Mouse (Mus musculus) adrenal gland, postnatal 25 days (tissue): ENCODE results near the gene 9130409I23Rik. TPM values are rescaled to one million over a fixed set of nuclear protein-coding genes. Genes with fewer than 3 reads are reported as not detected.
A peak's percentile ranks its signal among the peaks of the same experiment; 100 is the strongest.

Experiments
- DNase-seq: peaks from one replicate; pipeline ENCODE4 v3.0.0; 2021; ENCODE audit warnings: mixed read lengths
- long read RNA-seq: library from polyadenylated mRNA; stranded (forward); transcript quantifications from one replicate; pipeline ENCODE4 v2.0.0, GENCODE M21; 2021
- total RNA-seq: library from RNA; stranded (reverse); gene quantifications from 2 replicates; pipeline ENCODE4 v1.2.3, GENCODE M21; 2021

9130409I23Rik gene
- not detected in 2 replicates for total RNA-seq
- long read RNA-seq, partial matches to known transcripts, result 1 of 11 reads
- long read RNA-seq, other reads (novel, unspliced or antisense), result 10 of 11 reads

DNA sequence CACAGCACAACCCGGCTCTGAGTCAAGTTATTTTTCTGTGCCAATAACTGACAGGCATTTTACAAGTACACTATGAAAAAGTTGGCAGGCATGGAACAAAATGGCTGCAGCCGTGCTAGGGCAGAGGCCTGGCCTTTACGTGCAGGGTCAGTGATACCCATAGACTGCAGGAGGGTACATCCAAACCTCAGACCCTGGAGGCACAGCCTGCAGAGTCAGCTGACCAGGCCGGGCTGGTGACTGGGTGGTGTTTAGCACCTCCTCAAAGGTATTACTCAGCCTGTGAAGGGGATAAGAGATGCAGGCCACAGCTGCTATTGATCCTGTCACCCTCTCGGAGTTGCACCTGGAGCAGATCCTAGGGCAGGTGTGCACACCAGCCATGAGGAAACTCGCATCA, at the start of gene 9130409I23Rik:
9130409I23Rik (plus strand) TSS at position 301 of the 400 bp plus-strand sequence.
- no peak for DNase-seq

DNA sequence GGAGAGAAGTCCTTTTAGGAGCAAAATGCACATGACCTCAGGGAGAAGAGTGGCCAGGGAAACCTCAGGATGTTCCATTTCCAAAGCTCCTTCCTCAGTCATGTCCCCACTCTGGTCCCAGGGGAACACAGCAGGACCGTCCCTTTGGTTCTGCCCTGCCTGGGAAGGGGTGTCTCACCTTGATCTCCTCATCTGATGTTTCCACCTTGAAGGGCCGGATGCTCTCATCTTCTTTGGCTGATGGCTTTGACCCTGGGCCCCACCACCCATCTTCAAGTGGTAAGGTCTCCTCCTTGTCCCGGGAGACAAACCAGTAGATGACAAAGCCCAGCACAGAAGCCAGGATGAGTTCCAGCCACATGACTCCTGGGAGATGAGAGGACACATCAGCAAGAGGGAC, 49.4 kb upstream of the 9130409I23Rik start:
- DNase-seq, result no peak

DNA sequence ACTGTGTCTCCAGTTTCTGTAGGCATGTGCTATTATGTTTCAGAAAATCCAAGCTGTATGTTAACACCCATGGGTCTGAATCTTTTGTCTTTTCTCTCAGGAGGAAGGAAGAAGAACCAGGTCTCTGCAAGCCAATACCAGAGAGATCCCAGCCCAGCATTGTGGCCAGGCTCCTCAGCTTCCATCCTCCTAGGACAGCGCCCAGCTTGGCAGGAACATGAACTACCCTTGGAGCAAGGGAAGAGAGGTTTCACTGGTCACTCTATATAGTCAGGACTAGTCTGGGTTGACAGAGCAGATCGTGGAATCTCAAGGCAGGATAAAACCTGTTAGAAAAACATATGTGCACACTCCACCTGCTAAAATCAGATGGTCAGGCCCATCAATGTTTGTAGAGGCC, 47.2 kb upstream of the 9130409I23Rik start:
- no peak for DNase-seq

GRCm38 (mm10) chr1:181005331-181005730, 45.7 kb upstream of the 9130409I23Rik start:
- no peak for DNase-seq

DNA sequence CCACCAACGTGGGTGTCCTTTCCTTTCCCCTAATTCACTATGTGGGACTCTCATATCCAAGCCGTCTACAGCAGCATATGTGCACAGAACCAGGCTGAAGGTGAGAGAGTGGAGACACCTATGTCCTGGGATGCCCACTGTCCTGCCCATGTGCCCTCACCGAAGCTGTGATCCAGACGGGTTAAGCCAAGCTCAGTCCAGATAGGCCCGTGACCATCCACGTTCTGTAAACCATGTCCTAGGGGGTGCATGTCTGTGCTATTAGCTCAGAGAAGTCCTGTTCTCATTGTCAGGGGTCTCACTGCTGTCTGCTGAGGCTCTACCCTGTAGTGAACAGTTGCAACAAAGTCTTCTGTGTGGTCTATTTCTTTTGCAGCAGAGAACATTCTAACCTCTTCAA, 43.2 kb upstream of the 9130409I23Rik start:
- no peak for DNase-seq

DNA sequence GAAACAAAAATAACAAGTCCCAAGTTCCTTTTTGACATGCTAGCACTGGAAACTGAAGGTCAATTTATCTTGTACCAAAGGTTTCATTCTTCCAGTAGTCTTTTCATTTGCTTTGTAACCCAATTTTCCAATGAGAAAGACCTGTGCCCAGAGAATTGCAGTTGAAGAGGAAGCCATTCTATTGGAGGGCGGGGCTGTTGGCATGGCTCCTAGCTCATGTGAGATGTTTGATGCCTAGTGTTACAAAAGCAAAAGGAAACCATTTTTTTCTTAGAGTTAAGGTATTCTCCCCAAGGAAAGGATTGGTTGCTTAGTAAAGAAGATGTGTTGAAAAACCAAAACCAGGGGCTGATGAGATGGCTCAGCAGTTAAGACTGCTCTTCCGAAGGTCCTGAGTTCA, 42.8 kb upstream of the 9130409I23Rik start:
- no peak for DNase-seq

- no peak for DNase-seq
Measured at GRCm38 (mm10) chr1:181009011-181009590, 41.9 kb upstream of the 9130409I23Rik start.

DNA sequence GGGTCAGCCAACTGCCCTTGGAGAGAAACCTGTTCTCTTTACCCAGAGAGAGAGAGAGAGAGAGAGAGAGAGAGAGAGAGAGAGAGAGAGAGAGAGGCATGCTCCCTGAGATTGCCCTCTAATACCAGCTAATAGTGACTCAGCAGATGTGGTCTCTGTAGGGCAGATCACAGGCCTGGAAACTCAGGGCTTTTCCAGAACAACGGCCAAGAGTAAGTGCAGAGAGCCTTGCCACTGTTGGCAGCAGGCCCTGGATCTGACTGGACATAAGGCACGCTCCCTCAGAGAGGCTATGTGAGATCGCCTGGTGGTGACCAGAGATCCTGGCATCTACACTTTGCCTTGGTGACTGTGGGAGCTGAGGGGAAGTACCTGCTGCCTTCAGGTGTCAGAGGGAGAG, 41.3 kb upstream of the 9130409I23Rik start:
- DNase-seq, result peak; percentile 85

- DNase-seq, result no peak
Measured at GRCm38 (mm10) chr1:181010171-181010932, 40.7 kb upstream of the 9130409I23Rik start.

GRCm38 (mm10) chr1:181011601-181012000, 39.4 kb upstream of the 9130409I23Rik start:
- no peak for DNase-seq

DNA sequence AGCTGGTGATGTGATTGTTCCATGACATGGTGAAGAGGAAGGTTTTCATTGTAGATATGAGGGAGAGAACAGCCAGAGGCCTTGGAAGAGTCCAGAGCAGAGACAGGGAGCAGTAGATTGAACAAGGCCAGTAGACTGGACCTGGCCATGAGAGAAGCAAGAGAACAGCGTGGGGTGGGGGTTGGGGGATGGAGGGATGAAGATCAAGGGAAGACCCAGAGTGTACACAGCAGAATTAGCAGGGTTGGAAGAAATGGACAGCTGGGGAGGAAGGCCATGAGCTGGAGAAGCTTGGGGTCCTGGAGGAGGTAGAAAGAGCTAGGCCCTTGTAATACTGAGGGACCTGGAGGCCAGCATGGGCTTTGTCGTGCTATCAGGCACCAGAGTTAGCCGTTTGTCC, 38.6 kb upstream of the 9130409I23Rik start:
- DNase-seq, result no peak

DNA sequence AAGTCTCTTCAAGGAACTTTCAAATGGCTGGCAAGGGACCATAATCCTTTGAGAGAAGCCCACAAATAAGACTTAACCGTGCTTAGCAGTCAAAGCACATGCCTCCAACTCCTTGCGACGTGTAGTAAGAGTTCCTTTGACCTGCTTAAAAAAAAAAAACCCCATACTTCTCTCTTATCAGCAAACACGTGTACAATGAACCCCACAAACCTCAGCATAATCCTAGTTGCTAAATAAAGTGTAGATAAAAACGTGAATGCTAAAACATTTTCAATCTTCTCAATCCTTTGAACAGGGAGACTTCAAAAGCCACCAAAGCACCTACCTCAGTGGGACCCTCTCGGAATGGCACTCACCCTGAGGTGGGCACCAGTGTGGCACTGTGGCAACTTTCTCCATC, 37.6 kb upstream of the 9130409I23Rik start:
- no peak for DNase-seq

DNA sequence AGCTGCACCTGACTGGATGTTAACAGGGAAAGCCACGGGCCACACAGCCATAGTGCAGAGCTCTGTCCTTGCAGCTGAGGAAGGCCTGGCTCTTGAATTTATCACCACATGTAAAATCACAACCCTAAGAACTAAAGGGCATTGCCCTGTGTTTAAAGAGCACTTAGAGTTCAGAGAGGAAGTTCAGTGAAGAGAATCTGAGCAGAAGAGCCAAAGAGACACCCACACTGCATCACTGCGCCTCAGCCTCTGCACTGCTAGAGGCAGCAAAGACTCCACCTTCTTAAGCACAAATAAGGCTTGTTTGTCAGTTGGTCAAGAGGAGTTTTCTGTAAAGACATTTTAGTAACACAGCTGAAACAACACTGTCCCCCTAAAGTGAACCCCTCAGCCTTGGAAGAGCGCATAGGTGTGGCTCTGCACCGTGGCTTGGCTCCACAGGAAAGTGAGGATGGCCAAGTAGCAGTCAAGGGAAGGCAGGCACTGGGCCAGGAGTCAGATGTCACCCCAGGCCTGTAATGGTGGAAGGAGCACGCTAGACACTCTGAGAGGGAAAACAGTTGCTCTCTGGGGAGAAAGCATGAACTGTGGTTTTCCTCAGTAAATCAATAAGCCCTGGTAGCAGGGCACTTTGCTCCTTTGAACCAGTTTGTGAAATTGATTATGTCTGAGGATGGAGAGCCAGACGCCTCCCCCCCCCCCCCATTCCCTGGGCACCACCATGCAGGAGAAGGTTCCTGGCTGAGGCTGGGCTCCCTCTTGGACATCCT, 36.1 kb upstream of the 9130409I23Rik start:
- peak; percentile 55 for DNase-seq

GRCm38 (mm10) chr1:181015558-181015957, 35.5 kb upstream of the 9130409I23Rik start:
- DNase-seq, result peak; percentile 50

DNA sequence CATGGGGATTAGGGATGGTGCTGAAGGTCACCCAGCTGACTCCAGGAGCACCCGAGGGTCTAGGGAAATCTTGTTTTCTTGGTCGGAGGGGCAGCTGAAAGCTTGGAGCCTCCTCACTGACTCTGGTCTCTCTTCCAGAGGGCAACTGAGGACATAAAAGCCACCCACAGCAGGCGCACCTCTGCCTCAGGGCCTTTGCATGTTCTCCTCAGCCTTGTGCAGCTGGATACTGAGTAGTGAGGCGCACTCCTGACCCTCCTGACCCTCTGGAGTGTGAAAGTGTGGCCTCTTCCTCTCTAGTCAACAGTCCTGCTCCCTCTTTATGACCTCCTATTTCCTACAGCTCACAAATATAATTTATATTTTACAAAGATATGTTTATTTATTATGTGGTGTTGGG, 35.0 kb upstream of the 9130409I23Rik start:
- no peak for DNase-seq

- DNase-seq, result peak; percentile 64
Measured at GRCm38 (mm10) chr1:181016532-181017131, 34.4 kb upstream of the 9130409I23Rik start.

DNA sequence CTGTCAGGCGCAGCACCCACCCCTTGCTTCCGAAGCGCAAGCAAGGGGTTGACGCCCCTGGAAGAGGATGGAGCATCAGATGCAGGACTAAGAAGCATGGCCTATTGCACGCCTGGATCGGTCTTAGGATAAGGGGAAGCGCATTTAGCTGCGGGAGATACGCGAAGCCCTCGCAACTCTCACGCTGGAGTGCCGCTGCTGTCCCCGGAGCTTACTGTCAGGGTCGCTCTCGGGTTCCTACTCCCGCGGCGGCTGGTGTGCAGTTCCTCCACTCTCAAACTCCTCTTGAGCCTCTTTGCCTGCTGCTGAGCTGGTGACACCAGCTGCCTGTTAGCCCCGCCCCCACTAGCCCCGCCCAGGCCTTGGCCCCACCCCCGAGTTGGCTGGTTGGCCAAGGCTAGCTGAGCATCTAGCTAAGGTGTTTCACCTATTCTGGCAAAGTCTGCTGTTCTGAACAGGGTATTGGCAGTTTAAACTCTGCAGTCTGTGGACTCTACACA, 33.8 kb upstream of the 9130409I23Rik start:
- peak; percentile 85 for DNase-seq

- DNase-seq, result no peak
Measured at GRCm38 (mm10) chr1:181017890-181018420, 33.1 kb upstream of the 9130409I23Rik start.

GRCm38 (mm10) chr1:181020756-181021487, 30.1 kb upstream of the 9130409I23Rik start, which contains the start of gene Ephx1:
Gene Ephx1 (minus strand): TSS chr1:181020904.
- DNase-seq, result no peak

DNA sequence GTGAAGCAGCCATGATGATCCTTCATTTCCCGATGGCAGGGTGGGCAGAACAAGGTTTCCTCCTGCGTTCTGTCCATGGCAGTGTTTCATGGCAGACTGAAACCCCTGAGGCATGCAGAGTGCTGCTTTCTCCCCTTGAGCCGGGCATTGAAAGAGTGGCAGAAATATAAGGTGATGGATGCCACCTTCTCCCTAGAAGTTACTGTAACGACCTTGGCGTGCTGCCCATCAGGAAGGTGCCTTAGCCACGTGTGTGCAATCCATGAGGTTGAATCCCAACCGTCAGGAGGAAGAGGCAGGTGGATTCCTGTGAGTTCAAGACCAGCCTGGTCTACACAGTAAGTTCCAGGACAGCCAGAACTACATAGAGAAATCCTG, 29.6 kb upstream of the 9130409I23Rik start:
- no peak for DNase-seq

- DNase-seq, result no peak
Measured at GRCm38 (mm10) chr1:181022265-181022664, 28.8 kb upstream of the 9130409I23Rik start.
